Mouse (Mus musculus) CD4-positive, CD25-positive, alpha-beta regulatory T cell (primary cell): ENCODE data around the gene Ecm2. TPM values are rescaled to one million over a fixed set of nuclear protein-coding genes. Genes with fewer than 3 reads are reported as not detected.

ENCODE experiments used
- polyA plus RNA-seq: library from polyadenylated mRNA; unstranded; fragments of 100-300 nt; shearing (Covaris generic); gene quantifications from one replicate; pipeline ENCODE4 v1.2.1, GENCODE M21; 2017

Ecm2 gene
- polyA plus RNA-seq, result 0.11 TPM

DNA sequence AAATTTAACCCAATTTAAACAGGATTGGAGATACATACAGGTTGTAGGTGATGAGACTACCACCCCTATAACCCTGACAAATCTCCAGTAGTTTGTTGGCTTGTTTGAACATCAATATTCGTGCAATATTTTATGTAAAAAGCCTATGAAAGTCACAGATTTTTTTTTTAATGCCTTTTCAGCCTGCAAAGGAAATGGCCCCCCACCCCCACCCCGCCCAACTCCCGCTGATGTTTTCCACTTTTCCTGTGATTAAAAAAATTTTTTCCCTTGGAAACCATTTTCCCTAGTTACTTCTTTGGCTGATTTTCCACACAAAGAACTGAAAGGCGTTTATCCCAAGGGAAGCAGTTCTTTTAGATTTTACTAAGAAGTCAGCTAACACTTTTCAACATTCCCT, at the start of gene Ecm2:
Ecm2 (plus strand) TSS at position 301 of the 400 bp plus-strand sequence.

GRCm38 (mm10) chr13:49492376-49493368, 11.9 kb upstream of the Ecm2 start, which contains the start of gene Tes3-ps:
Gene Tes3-ps (plus strand): TSS chr13:49493318.

GRCm38 (mm10) chr13:49544279-49544678, 39.7 kb downstream of the Ecm2 start, which contains the start of gene Aspn:
Gene Aspn (plus strand): TSS chr13:49544443.

GRCm38 (mm10) chr13:49581541-49582530, 77.2 kb downstream of the Ecm2 start, which contains the start of gene Omd:
Gene Omd (plus strand): TSS chr13:49582462.

Other genes starting within 250 kb of the Ecm2 start
- 20.2 TPM for gene Fgd3, start 184.5 kb upstream of the Ecm2 start, polyA plus RNA-seq
- gene Bicd2, start 163.2 kb upstream of the Ecm2 start, polyA plus RNA-seq, result 28.5 TPM
- 13.1 TPM for gene Ippk, start 83.6 kb upstream of the Ecm2 start, polyA plus RNA-seq
- 4.5 TPM for gene Tes3-ps, start 11.5 kb upstream of the Ecm2 start, polyA plus RNA-seq
- not detected for gene Aspn, start 39.6 kb downstream of the Ecm2 start, polyA plus RNA-seq
- 0.11 TPM for gene Omd, start 77.7 kb downstream of the Ecm2 start, polyA plus RNA-seq
- 0.10 TPM for gene Ogn, start 103.2 kb downstream of the Ecm2 start, polyA plus RNA-seq
- gene Cenpp, start 148.0 kb downstream of the Ecm2 start, polyA plus RNA-seq, result 2.1 TPM
- gene Nol8, start 148.3 kb downstream of the Ecm2 start, polyA plus RNA-seq, result 41.3 TPM
- 50.3 TPM for gene Iars, start 177.3 kb downstream of the Ecm2 start, polyA plus RNA-seq